Mouse (Mus musculus) bone marrow macrophage, adult 2 months (primary cell): Measurements from ENCODE around the gene Tnni3.

Experiments used
- CTCF ChIP-seq: IDR thresholded peaks from 2 replicates; pipeline ENCODE4 v1.5.1; 2012; ENCODE audit warnings: low read depth, mild to moderate bottlenecking, low read length, moderate library complexity
- POLR2A ChIP-seq: IDR thresholded peaks from 2 replicates; pipeline ENCODE4 v1.6.1; 2012; ENCODE audit warnings: mild to moderate bottlenecking, low read depth, low read length, borderline replicate concordance

GRCm38 (mm10) chr7:4542013-4542412 lies 18.0 kb upstream of the Tnni3 start:
- TF ChIP-seq CTCF (no peak), POLR2A (no peak)
